Mouse (Mus musculus) embryonic fibroblast, embryonic 13.5 days (primary cell): ENCODE measurements around the gene Ophn1.

Experiments used
- CTCF ChIP-seq: IDR thresholded peaks from 2 replicates; pipeline ENCODE4 v1.5.1; 2011; ENCODE audit warnings: mild to moderate bottlenecking, control low read depth, low read length, moderate library complexity, borderline replicate concordance; ENCODE audit not compliant: insufficient read depth
- POLR2A ChIP-seq: IDR thresholded peaks from 2 replicates; pipeline ENCODE4 v1.6.1; 2011; ENCODE audit warnings: low read depth, mild to moderate bottlenecking, control low read depth, low read length, moderate library complexity

- TF ChIP-seq CTCF (no peak), POLR2A (no peak)
Measured at GRCm38 (mm10) chrX:98874086-98874485, 16.7 kb downstream of the Ophn1 start.
